Mouse (Mus musculus): ENCODE data around the gene Sh3gl2.

Sh3gl2 gene

DNA sequence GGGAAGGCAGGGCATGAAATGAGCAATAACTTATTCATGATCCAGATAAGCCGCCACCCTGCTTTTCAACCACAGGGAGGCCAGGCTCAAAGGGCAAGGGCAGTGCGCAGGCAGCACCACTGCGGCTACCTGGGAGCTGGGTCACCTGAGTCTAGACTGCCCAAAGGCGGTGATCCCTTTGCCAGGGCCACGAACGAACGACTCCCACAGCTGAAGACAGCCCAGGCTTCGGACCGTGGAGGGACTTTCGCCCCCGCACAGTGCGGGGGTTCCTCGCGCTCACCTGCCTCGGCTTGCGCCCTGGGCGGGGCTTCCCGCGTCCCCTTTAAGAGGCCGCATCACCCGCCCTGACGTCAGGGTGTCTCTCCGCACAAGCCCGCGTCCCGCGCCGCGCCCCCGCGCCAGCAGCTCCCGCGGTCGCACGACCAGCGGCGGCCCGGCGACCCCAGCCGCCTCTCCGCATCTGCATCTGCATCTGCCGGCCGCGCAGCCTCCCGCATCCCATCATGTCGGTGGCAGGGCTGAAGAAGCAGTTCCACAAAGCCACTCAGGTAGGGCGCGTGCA lies at the start of gene Sh3gl2:
Gene Sh3gl2, plus strand, starts transcription at position 56 of the 565 bp plus-strand sequence.
- DNase-seq (ENCODE audit: low read depth, low spot score) = peak; percentile 85

- DNase-seq (ENCODE audit: low read depth, low spot score) = peak; percentile 31
These were observed 43.8 kb upstream of the Sh3gl2 start for GRCm38 (mm10) chr4:85161156-85161555.

DNA sequence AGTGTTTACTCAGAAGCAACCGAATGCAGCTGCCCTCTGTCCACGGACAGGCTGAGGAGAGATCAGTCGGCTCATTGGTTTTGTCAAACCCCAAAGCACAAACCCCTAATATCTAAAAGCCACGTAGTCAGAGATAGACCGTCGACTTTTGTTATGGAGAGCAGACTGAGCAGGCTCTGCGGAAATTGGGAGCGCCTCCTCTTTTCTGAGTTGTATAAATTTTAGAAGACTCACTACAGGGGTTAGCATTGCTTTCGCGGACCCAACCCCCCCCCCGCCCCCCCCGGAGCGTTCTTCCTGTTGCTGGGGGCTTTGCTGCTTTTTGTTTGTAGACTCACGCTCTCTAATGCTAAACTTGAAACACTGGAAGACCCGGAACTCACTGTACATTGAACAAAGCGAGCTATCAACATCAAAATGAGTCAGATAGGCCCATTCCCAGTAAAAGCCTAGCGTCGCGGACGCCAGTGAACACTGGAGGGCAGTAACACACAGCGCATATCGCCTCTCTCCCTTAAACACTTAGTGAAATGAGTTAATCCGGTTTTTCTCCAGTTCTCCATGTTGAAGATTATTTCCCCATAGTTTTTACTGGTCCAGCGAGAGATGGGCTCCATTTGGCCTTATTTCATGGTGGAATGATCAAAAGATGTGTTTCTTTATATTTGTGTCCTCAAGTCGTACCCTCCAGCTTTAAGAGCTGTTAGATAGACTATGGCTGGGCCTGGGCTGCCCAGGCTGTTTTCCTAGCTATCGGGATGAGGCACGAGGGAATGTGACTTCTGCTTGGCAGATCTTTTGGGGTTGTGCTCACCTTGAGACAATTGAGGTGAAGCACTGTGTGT lies 42.2 kb upstream of the Sh3gl2 start:
- DNase-seq (ENCODE audit: low read depth, low spot score) = peak; percentile 98

DNA sequence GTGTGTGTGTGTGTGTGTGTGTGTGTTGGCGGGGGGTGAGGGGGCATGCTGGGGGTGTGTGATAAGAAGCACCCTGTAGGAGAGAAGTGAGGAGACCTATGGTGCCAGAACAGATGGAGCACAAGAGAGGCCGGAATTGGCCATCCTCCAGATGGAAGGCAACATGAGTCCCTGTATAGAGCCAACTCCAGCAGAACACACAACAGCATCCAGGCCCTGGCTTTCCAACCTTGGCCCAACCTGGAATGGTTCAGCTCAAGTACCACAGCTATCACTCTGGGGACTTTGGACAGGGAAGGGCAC lies 41.7 kb upstream of the Sh3gl2 start:
- peak; percentile 16 for DNase-seq (ENCODE audit: low read depth, low spot score)

DNA sequence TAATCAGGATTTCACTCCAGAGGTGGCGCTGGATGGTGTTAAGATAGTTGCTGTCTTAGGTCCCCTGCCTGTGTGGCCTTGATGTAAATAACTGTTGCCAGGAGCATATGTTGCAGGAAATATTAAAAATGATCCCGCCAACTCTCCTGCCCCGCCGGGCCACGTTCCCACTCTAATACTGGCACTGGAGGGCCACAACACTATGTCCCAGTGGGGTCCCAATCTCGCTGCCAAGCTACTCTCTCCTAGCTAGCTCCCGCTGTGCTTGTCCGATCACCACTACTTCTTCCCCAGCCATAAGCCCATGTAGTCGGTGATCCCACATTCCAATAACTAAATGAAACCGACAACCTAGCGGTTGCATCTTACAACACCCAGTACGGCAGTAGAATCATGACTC lies 36.9 kb upstream of the Sh3gl2 start:
- DNase-seq (ENCODE audit: low read depth, low spot score) = no peak

DNA sequence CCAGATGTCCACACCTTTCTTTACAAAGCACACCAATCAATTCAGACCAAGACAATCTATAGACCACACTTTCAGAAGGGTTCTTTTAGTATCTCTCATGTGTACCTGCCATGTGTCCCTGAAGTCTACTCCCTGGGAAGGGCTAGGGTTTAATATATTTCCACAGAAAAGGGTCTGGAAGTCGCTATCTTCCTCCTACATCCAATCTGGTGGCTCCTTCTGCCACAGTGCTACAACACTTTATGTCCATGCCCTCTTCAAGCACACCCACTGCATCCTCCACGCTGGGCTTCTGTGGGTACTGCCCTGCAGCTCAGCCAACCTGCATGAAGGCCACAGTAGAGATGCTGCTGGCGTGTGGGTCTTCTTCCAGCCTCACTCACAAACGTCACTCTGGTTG lies 29.5 kb upstream of the Sh3gl2 start:
- DNase-seq (ENCODE audit: low read depth, low spot score) = no peak

DNA sequence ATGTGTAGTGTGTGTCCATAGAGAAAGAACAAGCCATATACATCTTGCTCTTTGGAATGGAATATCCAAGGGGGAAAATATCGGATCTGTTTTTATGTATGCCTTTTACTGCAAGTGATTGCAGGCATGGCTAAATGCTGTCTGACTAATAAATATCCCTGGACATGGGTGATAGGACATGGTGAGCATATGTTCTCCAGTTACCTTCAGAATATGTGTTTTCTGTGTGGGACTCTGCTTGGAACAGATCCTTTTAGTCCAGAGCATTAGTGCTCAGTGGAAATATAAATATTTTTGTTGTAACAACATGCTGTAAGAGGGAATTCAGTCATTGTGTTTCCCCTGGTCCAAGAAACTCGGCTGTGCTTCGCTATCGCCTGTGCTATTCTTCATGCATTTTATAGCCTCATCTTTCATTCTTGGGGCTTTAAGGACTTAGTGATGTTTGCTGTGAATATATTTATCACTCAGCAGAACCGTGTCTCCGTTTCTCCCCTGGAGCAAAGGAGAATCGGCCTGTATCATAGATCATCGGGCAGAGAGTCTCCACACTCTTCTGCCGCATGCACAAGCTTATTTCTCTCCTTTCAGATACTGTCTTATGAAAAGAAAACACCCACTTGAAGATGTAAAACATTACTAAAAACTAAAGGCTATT lies 26.4 kb upstream of the Sh3gl2 start:
- DNase-seq (ENCODE audit: low read depth, low spot score) = no peak

GRCm38 (mm10) chr4:85186011-85186410 lies 18.9 kb upstream of the Sh3gl2 start:
- peak; percentile 72 for DNase-seq (ENCODE audit: low read depth, low spot score)

DNA sequence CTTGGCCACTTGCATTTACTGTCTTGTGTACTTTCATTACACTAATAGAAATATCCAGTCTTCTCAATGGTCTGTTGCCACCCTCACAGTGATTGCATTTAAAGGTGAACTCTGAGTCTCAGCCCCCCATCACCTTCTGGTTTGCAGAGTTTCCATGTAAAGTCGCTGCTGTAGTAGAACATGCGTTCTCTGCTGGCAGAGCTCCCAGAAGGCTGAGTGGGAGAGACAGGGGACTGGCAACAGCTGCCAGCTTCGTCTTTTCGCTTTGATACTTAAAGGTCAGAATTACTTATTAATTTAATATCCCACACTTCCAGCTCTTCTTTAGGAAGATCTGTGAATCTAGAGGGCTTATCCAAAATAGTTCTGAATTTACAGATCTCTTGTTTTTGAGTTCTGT lies 8.7 kb upstream of the Sh3gl2 start:
- no peak for DNase-seq (ENCODE audit: low read depth, low spot score)

DNA sequence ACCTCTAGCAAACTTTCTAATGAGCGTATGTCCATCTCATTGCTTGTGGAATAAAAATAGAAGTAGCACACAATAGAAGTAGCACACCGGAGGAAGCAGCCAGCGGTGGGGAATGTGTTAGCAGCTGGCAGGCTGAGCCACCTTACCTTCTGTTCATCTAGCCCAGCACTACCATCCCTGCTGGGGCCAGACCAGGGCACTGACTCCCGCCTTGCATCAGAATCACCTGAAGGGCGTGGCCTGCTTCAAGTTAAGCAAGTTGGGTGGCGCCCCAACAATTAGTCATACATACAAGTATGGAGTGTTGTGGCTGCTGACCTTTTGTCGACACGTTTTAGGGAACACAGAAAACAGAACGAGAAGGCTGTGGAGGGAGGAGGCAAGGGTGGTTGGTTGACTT lies 6.5 kb upstream of the Sh3gl2 start:
- DNase-seq (ENCODE audit: low read depth, low spot score) = peak; percentile 49

- DNase-seq (ENCODE audit: low read depth, low spot score) = no peak
These were observed 2.3 kb upstream of the Sh3gl2 start for GRCm38 (mm10) chr4:85202582-85202981.

DNA sequence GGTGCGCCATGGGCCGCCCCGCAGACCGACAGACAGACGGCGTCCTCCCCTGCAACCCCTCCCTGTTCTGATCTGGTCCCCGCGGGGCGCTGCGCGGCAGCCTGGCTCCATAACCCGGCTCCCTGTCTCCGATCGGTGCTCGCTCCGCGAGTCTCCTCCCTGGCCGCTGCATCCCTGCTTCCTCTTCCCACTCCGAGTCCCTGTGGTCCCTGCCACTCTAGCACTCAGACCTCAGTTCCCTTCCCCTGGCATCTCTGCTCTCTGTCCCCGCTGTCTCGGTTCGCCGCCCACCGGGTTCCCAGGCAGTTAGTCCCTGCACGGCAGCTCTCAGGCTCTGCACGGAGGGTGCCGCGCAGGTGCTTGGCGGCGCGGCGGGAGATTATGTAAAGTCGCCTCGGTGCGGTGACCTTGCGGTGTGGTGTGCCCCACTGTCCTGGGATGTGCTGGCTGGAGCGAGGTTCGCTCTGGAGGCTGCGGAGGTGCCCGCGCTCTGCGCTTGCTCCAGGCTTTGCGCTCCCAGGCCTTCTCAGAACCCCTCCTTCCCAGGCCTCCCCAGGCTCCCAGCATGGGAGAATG lies 798 bp downstream of the Sh3gl2 start:
- peak; percentile 84 for DNase-seq (ENCODE audit: low read depth, low spot score)

GRCm38 (mm10) chr4:85206675-85207400 lies 1.9 kb downstream of the Sh3gl2 start:
- DNase-seq (ENCODE audit: low read depth, low spot score) = no peak

DNA sequence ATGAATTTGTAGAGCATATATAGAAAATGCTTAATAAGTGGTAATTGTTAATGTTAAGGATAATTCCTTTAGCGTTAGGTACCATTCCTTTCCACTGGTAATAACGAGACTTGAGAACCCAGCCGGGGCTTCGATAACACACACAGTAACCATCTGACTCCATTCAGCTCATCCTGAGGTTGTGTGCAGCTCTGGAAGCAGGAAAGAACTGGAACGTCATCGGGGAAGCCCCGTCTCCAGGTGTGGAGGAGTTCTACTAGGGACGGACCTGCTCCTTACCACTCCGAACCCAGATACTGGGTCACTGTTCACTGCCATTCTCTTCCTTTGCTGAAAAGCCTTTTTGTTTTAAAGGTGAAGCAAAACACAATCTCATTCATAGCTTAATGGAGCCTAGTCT lies 2.6 kb downstream of the Sh3gl2 start:
- DNase-seq (ENCODE audit: low read depth, low spot score) = peak; percentile 34

- DNase-seq (ENCODE audit: low read depth, low spot score) = peak; percentile 97
These were observed 3.6 kb downstream of the Sh3gl2 start for GRCm38 (mm10) chr4:85208531-85208930.

- DNase-seq (ENCODE audit: low read depth, low spot score) = no peak
These were observed 6.0 kb downstream of the Sh3gl2 start for GRCm38 (mm10) chr4:85210953-85211352.

- no peak for DNase-seq (ENCODE audit: low read depth, low spot score)
These were observed 12.1 kb downstream of the Sh3gl2 start for GRCm38 (mm10) chr4:85217003-85217402.

DNA sequence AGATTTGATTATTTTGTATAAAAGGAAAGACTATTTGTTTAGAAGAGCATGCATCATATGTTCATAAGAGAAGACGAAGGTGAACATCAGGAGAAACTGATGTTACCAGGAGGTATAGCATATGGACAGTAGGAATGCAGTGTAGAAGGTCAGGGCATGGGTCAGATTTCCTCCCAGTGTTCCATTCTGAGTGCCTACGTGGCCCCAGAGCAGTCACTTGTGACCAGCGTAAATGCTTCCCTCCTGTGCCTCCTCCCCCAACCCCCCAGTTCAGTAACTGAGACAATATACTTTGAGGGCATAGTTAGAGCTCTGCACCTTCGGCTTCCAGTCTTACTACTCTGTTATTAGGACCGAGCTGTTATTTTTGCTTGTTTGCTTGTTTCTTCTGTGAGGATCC lies 17.8 kb downstream of the Sh3gl2 start:
- DNase-seq (ENCODE audit: low read depth, low spot score) = no peak

GRCm38 (mm10) chr4:85226731-85227130 lies 21.8 kb downstream of the Sh3gl2 start:
- no peak for DNase-seq (ENCODE audit: low read depth, low spot score)

- no peak for DNase-seq (ENCODE audit: low read depth, low spot score)
These were observed 23.0 kb downstream of the Sh3gl2 start for GRCm38 (mm10) chr4:85227664-85228588.

GRCm38 (mm10) chr4:85228589-85228948 lies 23.6 kb downstream of the Sh3gl2 start:
- DNase-seq (ENCODE audit: low read depth, low spot score) = no peak
